Mouse (Mus musculus) liver, adult 2 months (tissue): ENCODE measurements around the gene Yif1b. TPM values are rescaled to one million over a fixed set of nuclear protein-coding genes. Genes with fewer than 3 reads are reported as not detected.
A peak's percentile ranks its signal among the peaks of the same experiment; 100 is the strongest.

Experiments
- DNase-seq: peaks from one replicate; pipeline ENCODE4 v3.0.0-alpha.2; 2011; ENCODE audit warnings: low read depth, low spot score; ENCODE audit errors: extremely low read depth
- H3K27ac ChIP-seq: fragments of 200-500 bp; replicated peaks from 2 replicates; pipeline ENCODE4 v1.5.1; 2012; ENCODE audit warnings: low read depth, mild to moderate bottlenecking, control low read depth, inconsistent platforms, low read length; ENCODE audit not compliant: insufficient read depth
- H3K27me3 ChIP-seq: fragments of 200-500 bp; 2 replicates; pipeline ENCODE4 v1.6.1; 2012; ENCODE audit warnings: mild to moderate bottlenecking, moderate library complexity, low read length, inconsistent platforms; ENCODE audit not compliant: control insufficient read depth, insufficient read depth
- H3K36me3 ChIP-seq: fragments of 200-500 bp; 2 replicates; pipeline ENCODE4 v1.6.1; 2012; ENCODE audit warnings: low read length, inconsistent platforms; ENCODE audit not compliant: control insufficient read depth, insufficient read depth
- H3K4me1 ChIP-seq: fragments of 200-500 bp; 2 replicates; pipeline ENCODE4 v1.6.1; 2011; ENCODE audit warnings: low read length; ENCODE audit not compliant: control insufficient read depth, insufficient read depth
- H3K4me3 ChIP-seq: fragments of 200-500 bp; 2 replicates; pipeline ENCODE4 v1.5.1; 2011; ENCODE audit warnings: low read depth, mild to moderate bottlenecking, control low read depth, low read length, moderate library complexity; ENCODE audit not compliant: insufficient read depth
- H3K79me2 ChIP-seq: fragments of 200-500 bp; 2 replicates; pipeline ENCODE4 v1.6.1; 2012; ENCODE audit warnings: inconsistent platforms, mild to moderate bottlenecking, low read length, moderate library complexity; ENCODE audit not compliant: control insufficient read depth, insufficient read depth
- H3K9ac ChIP-seq: fragments of 200-500 bp; 2 replicates; pipeline ENCODE4 v1.6.1; 2012; ENCODE audit warnings: low read depth, mild to moderate bottlenecking, control low read depth, inconsistent platforms, low read length
- CTCF ChIP-seq: fragments of 200-500 bp; IDR thresholded peaks from 2 replicates; pipeline ENCODE4 v1.5.1; 2011; ENCODE audit warnings: low read depth, low read length, control low read depth
- POLR2A ChIP-seq: fragments of 200-500 bp; IDR thresholded peaks from 2 replicates; pipeline ENCODE4 v1.6.1; 2011; ENCODE audit warnings: low read length, control low read depth; ENCODE audit not compliant: insufficient read depth; ENCODE audit errors: extremely low read depth
- WGBS: fragments of 180-500 bp; shearing (Covaris S2); methylation state at CpG from one replicate; pipeline ENCODE4 v1.1.7; 2018; 5-methylcytosine and 5-hydroxymethylcytosine counted together
- polyA plus RNA-seq: library from polyadenylated mRNA; depleted of rRNA; stranded (reverse); fragments of >200 nt; gene quantifications from 2 replicates; pipeline ENCODE4 v1.2.3, GENCODE M21; 2012
- total RNA-seq: library from RNA; depleted of rRNA; stranded (reverse); fragments of >200 nt; gene quantifications from 2 replicates; pipeline ENCODE4 v1.2.3, GENCODE M21; 2014

The Yif1b gene
- total and polyA plus RNA-seq, 2 experiments: 40.7 to 132 TPM

DNA sequence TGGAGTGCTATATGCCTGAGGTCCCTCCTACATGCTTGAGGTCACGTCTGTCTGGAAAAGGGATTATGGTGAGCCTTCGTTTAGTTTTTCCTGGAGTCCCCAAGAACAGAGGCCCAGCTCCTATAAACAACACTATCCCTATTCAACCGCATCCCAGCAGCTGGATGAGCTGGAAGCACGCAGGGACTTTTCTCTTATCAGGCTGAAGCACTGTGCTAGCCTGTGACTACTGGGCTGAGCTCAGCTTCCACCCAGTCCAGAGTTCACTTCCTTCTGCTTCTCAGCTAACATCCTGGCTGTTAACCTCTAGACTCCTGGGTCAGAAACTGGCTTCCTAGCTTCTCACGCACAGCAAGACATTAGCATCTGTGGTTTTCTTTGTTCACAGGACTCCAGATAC lies 15.7 kb downstream of the Yif1b start:
- H3K9ac ChIP-seq: no peak overlapping the region
- 26% methylated on average over 5 of the region's 5 CpGs for WGBS
- no peaks in the 10 kb centered on the region for H3K79me2 ChIP-seq
- peak overlapping the region; percentile 62 for H3K27ac ChIP-seq
- DNase-seq: peak; percentile 85
- H3K27me3 ChIP-seq: no peaks in the 10 kb centered on the region
- H3K4me1 ChIP-seq: peaks cover 18% of the 10 kb centered on the region
- H3K36me3 ChIP-seq: no peaks in the 10 kb centered on the region
- H3K4me3 ChIP-seq: no peak overlapping the region
- TF ChIP-seq POLR2A (0 out of 2 replicates have a peak, but pooled peaks have one; percentile 16), CTCF (no peak)

DNA sequence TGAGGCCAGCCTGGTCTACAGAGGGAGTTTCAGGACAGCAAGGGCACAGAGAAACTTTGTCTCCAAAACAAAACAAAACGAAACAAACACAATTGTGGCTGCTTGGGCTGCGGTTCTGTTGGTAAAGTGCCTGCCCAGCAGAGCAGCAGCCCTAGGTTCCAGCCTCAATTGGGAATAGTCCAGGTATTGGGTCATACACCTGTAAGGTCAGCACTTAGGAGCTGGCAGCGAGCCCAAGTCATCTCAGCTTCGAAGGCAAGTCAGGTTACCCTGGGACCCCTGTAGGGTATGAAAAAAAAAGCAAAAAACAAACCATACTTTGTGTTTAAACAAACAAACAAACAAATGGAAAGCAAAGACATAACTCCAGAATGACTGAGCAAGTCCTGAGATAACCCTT lies 17.7 kb downstream of the Yif1b start:
- H3K4me3 ChIP-seq: no peak overlapping the region
- peaks cover 16% of the 10 kb centered on the region for H3K4me1 ChIP-seq
- DNase-seq: peak; percentile 82
- H3K36me3 ChIP-seq: no peaks in the 10 kb centered on the region; the same call in 1 of the 2 replicates
- no peaks in the 10 kb centered on the region for H3K79me2 ChIP-seq
- no peak overlapping the region for H3K9ac ChIP-seq
- WGBS: 19% methylated on average over 4 of the region's 4 CpGs
- no peaks in the 10 kb centered on the region for H3K27me3 ChIP-seq
- TF ChIP-seq CTCF (no peak), POLR2A (no peak)
- 0 out of 2 replicates have a peak overlapping the region, but pooled peaks have one; percentile 22 for H3K27ac ChIP-seq

DNA sequence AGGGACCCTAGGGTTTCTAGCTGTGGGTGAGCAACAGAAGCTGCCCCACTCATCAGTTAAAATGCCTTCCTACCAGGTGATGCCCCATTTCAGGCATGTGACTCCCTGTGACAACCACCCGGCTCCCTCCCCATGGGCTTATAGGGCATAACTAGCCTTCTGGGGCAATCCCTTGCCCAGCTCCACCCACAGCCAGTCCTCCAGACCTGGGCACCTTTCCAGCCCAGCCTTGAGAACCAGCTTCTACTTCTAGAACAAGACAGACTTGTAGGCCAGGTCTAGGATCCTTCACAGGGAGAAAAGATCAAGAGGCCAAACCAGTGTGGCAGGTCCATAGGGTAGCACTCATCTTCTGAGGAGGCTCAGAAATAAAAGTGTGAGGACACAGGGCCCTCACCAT lies 19.2 kb downstream of the Yif1b start:
- no peaks in the 10 kb centered on the region; the same call in 1 of the 2 replicates for H3K36me3 ChIP-seq
- no peak overlapping the region for H3K4me3 ChIP-seq
- 50% methylated on average over 1 of the region's 1 CpGs for WGBS
- H3K79me2 ChIP-seq: no peaks in the 10 kb centered on the region
- DNase-seq: no peak
- H3K27me3 ChIP-seq: no peaks in the 10 kb centered on the region
- TF ChIP-seq POLR2A (no peak), CTCF (no peak)
- peaks cover 13% of the 10 kb centered on the region for H3K4me1 ChIP-seq
- H3K27ac ChIP-seq: no peak overlapping the region
- H3K9ac ChIP-seq: no peak overlapping the region

DNA sequence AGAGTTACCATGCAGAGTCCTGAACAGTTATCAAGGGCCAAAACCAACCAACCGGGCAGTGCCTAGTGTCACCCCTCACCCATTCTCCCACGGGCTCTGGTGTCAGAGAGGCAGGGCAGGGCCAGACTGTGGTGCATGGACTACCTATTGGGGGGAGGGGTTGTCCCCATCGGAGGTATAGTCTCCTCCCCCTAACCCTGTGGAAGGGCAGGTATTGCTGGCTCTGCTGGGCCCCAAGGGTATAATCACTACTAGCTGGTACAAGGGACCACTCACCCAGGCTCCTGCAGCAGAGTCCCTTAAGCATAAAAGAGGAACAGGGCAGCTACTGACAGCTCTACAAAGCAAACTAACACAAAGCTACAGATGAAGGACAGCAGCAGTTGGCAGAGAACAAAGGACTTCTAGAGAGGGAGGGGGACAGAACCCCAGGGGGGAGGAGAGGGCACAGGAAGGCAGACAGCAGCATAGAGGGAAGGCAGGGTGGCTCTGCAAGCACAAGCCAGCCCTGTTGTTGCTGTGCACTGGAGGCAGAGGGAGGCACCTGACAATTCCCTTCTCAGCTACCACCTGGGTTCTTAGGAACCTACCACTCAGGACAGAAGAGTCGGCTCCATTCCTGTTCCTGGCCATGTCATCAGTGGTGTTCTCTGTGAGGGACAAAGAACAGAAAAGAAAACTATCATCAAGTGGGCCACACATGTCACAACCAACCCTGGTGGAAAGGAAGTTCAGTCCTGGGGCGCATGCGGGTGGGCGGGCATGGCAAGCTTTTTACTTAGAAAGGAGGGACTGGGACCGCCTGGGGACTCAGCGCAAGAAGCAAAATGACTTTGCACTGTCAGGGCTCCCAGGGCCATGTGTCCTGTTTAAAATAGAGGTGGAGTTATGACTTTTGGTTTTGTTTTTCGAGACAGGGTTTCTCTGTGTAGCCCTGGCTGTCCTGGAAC lies 21.9 kb downstream of the Yif1b start:
- Histone ChIP-seq H3K4me1 (peaks cover 2% of the 10 kb centered on the region; the same call in 1 of the 2 replicates), H3K9ac (no peak overlapping the region), H3K36me3 (no peaks in the 10 kb centered on the region; the same call in 1 of the 2 replicates), H3K79me2 (peaks cover 14% of the 10 kb centered on the region; the same call in 1 of the 2 replicates), H3K4me3 (no peak overlapping the region), H3K27me3 (no peaks in the 10 kb centered on the region), H3K27ac (no peak overlapping the region)
- no peak for DNase-seq
- WGBS: 79% methylated on average over 10 of the region's 10 CpGs
- TF ChIP-seq POLR2A: no peak
- no peak for TF ChIP-seq CTCF

DNA sequence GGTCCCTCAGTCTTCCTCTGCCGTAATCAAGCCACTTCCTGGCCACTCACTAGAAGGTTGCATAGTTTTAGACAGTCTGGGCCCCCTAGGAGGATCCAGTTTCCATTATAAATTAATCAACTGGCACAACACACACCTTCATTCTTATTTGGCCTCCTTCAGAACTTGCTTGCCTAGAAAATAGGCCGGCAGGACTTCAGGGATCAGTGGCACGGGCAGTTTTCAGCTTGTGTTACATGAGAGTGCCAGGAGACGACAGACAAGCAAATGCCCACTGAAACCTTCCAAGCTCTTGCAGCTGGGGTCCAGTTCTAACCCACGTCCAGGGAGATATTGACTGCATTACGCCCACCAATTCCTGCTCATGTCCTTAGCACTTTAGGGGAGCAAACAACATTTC lies 24.0 kb downstream of the Yif1b start:
- Histone ChIP-seq H3K27me3 (no peaks in the 10 kb centered on the region), H3K36me3 (no peaks in the 10 kb centered on the region; the same call in 1 of the 2 replicates), H3K27ac (no peak overlapping the region), H3K9ac (no peak overlapping the region), H3K79me2 (peaks cover 25% of the 10 kb centered on the region), H3K4me1 (no peaks in the 10 kb centered on the region), H3K4me3 (no peak overlapping the region)
- DNase-seq: no peak
- 88% methylated on average over 6 of the region's 6 CpGs for WGBS
- TF ChIP-seq POLR2A (no peak), CTCF (no peak)

DNA sequence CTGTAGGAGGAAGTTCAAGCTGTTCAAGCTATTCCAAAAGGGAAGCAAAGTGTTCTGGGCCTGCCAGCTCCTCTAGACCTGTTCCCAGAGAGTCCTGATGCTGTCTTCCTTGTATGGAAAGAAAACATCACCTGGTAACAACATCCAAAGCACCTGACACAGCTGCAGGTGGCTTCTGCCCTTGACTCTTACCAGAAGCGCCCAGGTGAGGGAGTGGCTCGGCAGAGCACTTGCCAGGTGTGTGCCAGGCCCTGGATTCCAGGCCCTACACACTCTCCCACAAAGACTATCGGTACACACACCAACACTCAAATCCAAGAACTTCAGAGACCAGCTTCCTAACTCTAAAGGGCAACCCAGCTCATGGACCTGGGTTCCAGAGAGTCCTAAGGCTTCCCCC lies 25.7 kb downstream of the Yif1b start:
- Histone ChIP-seq H3K4me1 (no peaks in the 10 kb centered on the region), H3K36me3 (peaks cover 1% of the 10 kb centered on the region; the same call in 1 of the 2 replicates), H3K79me2 (peaks cover 25% of the 10 kb centered on the region), H3K9ac (no peak overlapping the region), H3K4me3 (no peak overlapping the region), H3K27ac (no peak overlapping the region), H3K27me3 (no peaks in the 10 kb centered on the region)
- no peak for DNase-seq
- TF ChIP-seq POLR2A: no peak
- whole genome bisulfite sequencing: 95% methylated on average over 3 of the region's 3 CpGs
